Mouse (Mus musculus) liver, embryonic 11.5 days (tissue): ENCODE data around the gene Ppp1r13l. TPM values are rescaled to one million over a fixed set of nuclear protein-coding genes. Genes with fewer than 3 reads are reported as not detected.
A peak's percentile ranks its signal among the peaks of the same experiment; 100 is the strongest.

Experiments
- ATAC-seq: fragments of 200-750 bp; cut with Nextera tagmentation; replicated peaks from 2 replicates; pipeline ENCODE4 v1.8.0; 2017; ENCODE audit warnings: moderate number of reproducible peaks, mild to moderate bottlenecking, moderate TSS enrichment, moderate library complexity; ENCODE audit not compliant: low FRiP score
- DNase-seq: peaks from one replicate; pipeline ENCODE4 v3.0.0-alpha.2; 2017; ENCODE audit warnings: low spot score
- H3K27ac ChIP-seq: fragments of 300-500 bp; sonication (generic); 2 replicates; pipeline ENCODE4 v1.5.1; 2014; ENCODE audit warnings: mild to moderate bottlenecking, low read depth, low read length, control low read depth
- H3K27me3 ChIP-seq: fragments of 300-500 bp; sonication (generic); replicated peaks from 2 replicates; pipeline ENCODE4 v1.6.1; 2014; ENCODE audit warnings: low read length, mixed read lengths; ENCODE audit not compliant: control insufficient read depth, insufficient read depth
- H3K36me3 ChIP-seq: fragments of 300-500 bp; sonication (generic); 2 replicates; pipeline ENCODE4 v1.6.1; 2014; ENCODE audit warnings: mild to moderate bottlenecking, low read length, moderate library complexity, mixed read lengths; ENCODE audit not compliant: control insufficient read depth, insufficient read depth
- H3K4me1 ChIP-seq: fragments of 300-500 bp; sonication (generic); replicated peaks from 2 replicates; pipeline ENCODE4 v1.6.1; 2014; ENCODE audit warnings: low read length, mixed read lengths; ENCODE audit not compliant: control insufficient read depth, insufficient read depth
- H3K4me2 ChIP-seq: fragments of 300-500 bp; sonication (generic); 2 replicates; pipeline ENCODE4 v1.6.1; 2014; ENCODE audit warnings: mild to moderate bottlenecking, control low read depth, moderate library complexity
- H3K4me3 ChIP-seq: fragments of 300-500 bp; sonication (generic); 2 replicates; pipeline ENCODE4 v1.5.1; 2014; ENCODE audit warnings: low read depth, low read length, control low read depth
- H3K9ac ChIP-seq: fragments of 300-500 bp; sonication (generic); 2 replicates; pipeline ENCODE4 v1.6.1; 2014; ENCODE audit warnings: low read depth, low read length, control low read depth
- H3K9me3 ChIP-seq: fragments of 300-500 bp; sonication (generic); 2 replicates; pipeline ENCODE4 v1.6.1; 2016; ENCODE audit warnings: low read length, inconsistent platforms, mixed read lengths; ENCODE audit not compliant: control insufficient read depth
- WGBS: fragments of 180-500 bp; shearing (Covaris S2); extraction: QIAGEN DNeasy Blood & Tissue Kit; methylation state at CpG from one replicate; pipeline ENCODE4 v1.1.7; 2014; 5-methylcytosine and 5-hydroxymethylcytosine counted together
- polyA plus RNA-seq: library from polyadenylated mRNA; unstranded; fragments of >200 nt; fragmentation: Nextera tagmentation; extraction: Ambion mirVana; gene quantifications from 2 replicates; pipeline ENCODE4 v1.2.1, GENCODE M21; 2014

The Ppp1r13l gene
- polyA plus RNA-seq, 1 experiment from 2014 or later: 3.9 TPM

- ATAC-seq (peak; percentile 61), DNase-seq (peak; percentile 87)
- H3K4me2 ChIP-seq: peak overlapping the region; percentile 55
- peaks cover 10% of the 10 kb centered on the region for H3K4me1 ChIP-seq
- H3K4me3 ChIP-seq: 0 out of 2 replicates have a peak overlapping the region, but pooled peaks have one; percentile 3
- peaks cover 47% of the 10 kb centered on the region for H3K27me3 ChIP-seq
- WGBS: 3% methylated on average over 19 of the region's 19 CpGs
- H3K36me3 ChIP-seq: no peaks in the 10 kb centered on the region
- peaks cover 6% of the 10 kb centered on the region for H3K9me3 ChIP-seq
- 0 out of 2 replicates have a peak overlapping the region, but pooled peaks have one; percentile 28 for H3K9ac ChIP-seq
- H3K27ac ChIP-seq: no peak overlapping the region
Observed at GRCm38 (mm10) chr7:19405417-19405816, 45.9 kb downstream of the Ppp1r13l start.

DNA sequence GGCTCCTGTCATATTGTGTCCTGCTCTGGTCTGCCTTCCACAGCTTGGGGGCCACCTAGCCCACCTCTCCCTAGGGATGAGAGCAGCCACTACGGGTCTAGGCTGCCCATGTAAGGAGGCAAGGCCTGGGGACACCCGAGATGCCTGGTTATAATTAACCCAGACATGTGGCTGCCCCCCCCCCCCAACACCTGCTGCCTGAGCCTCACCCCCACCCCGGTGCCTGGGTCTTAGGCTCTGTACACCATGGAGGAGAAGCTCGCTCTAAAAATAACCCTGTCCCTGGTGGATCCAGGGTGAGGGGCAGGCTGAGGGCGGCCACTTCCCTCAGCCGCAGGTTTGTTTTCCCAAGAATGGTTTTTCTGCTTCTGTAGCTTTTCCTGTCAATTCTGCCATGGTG, 50.2 kb downstream of the Ppp1r13l start:
- no peaks in the 10 kb centered on the region for H3K36me3 ChIP-seq
- ATAC-seq (no peak), DNase-seq (no peak)
- no peaks in the 10 kb centered on the region for H3K4me1 ChIP-seq
- H3K4me3 ChIP-seq: no peak overlapping the region
- no peak overlapping the region for H3K9ac ChIP-seq
- H3K27ac ChIP-seq: no peak overlapping the region
- H3K9me3 ChIP-seq: no peaks in the 10 kb centered on the region
- H3K27me3 ChIP-seq: peaks cover 8% of the 10 kb centered on the region
- WGBS: 62% methylated on average over 6 of the region's 6 CpGs
- no peak overlapping the region for H3K4me2 ChIP-seq

GRCm38 (mm10) chr7:19410766-19411344, 51.3 kb downstream of the Ppp1r13l start:
- H3K27ac ChIP-seq: no peak overlapping the region

GRCm38 (mm10) chr7:19411783-19412182, 52.2 kb downstream of the Ppp1r13l start:
- H3K27me3 ChIP-seq: peaks cover 22% of the 10 kb centered on the region
- H3K4me1 ChIP-seq: no peaks in the 10 kb centered on the region
- ATAC-seq (no peak), DNase-seq (no peak)
- H3K4me2 ChIP-seq: no peak overlapping the region
- no peak overlapping the region for H3K9ac ChIP-seq
- H3K27ac ChIP-seq: no peak overlapping the region
- H3K9me3 ChIP-seq: no peaks in the 10 kb centered on the region
- H3K36me3 ChIP-seq: no peaks in the 10 kb centered on the region
- WGBS: 80% methylated on average over 5 of the region's 5 CpGs
- no peak overlapping the region for H3K4me3 ChIP-seq

More at GRCm38 (mm10) chr7:19410766-19411344, 51.3 kb downstream of the Ppp1r13l start:
- Histone ChIP-seq H3K4me2 (no peak overlapping the region), H3K27me3 (peaks cover 14% of the 10 kb centered on the region), H3K4me3 (no peak overlapping the region), H3K36me3 (no peaks in the 10 kb centered on the region), H3K9me3 (no peaks in the 10 kb centered on the region), H3K4me1 (no peaks in the 10 kb centered on the region), H3K9ac (no peak overlapping the region)
- DNase-seq: no peak
- WGBS: 77% methylated on average over 11 of the region's 11 CpGs
- ATAC-seq: no peak

- Histone ChIP-seq H3K27me3 (peaks cover 27% of the 10 kb centered on the region), H3K9ac (no peak overlapping the region), H3K4me2 (no peak overlapping the region), H3K36me3 (no peaks in the 10 kb centered on the region), H3K4me3 (no peak overlapping the region), H3K27ac (no peak overlapping the region), H3K9me3 (no peaks in the 10 kb centered on the region), H3K4me1 (no peaks in the 10 kb centered on the region)
- ATAC-seq: no peak
- DNase-seq: no peak
- 76% methylated on average over 3 of the region's 3 CpGs for WGBS
Observed at GRCm38 (mm10) chr7:19413525-19413924, 54.0 kb downstream of the Ppp1r13l start.

DNA sequence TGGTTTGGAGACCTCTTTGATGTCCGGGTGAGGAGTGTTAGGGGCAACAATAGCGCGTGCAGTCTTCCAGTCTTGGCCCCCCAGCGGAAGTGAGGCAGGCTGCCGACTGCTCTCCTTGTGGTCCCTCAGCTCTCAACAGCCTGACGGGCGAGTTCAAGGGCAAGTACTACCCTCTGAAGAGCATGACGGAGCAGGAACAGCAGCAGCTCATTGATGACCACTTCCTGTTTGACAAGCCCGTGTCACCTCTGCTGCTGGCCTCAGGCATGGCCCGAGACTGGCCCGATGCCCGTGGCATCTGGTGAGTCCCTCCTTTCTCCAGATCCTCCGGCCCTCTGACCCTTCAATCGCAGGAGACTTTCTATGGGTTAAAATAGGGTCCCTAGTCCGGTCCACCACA, 57.0 kb downstream of the Ppp1r13l start:
- no peak overlapping the region for H3K4me3 ChIP-seq
- H3K4me1 ChIP-seq: peaks cover 5% of the 10 kb centered on the region; the same call in 1 of the 2 replicates
- ATAC-seq (no peak), DNase-seq (no peak)
- H3K9me3 ChIP-seq: no peaks in the 10 kb centered on the region
- no peak overlapping the region for H3K9ac ChIP-seq
- H3K4me2 ChIP-seq: no peak overlapping the region
- 52% methylated on average over 15 of the region's 15 CpGs for WGBS
- H3K27ac ChIP-seq: no peak overlapping the region
- H3K36me3 ChIP-seq: no peaks in the 10 kb centered on the region
- H3K27me3 ChIP-seq: peaks cover 51% of the 10 kb centered on the region

DNA sequence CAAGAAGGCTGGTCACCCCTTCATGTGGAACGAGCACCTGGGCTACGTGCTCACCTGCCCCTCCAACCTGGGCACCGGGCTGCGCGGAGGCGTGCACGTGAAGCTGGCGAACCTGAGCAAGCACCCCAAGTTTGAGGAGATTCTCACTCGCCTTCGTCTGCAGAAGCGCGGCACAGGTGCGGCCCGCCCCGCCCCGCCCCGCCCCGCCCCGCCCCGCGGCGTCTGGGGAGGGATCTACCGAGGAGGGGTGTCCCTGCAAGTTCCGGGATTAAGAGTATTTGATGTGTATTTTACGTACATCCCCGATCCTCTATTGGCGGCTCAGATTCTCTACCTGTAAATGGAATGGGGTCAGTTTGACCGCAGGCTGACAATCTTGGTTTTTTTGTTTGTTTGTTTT, 60.6 kb downstream of the Ppp1r13l start:
- peaks cover 45% of the 10 kb centered on the region for H3K27me3 ChIP-seq
- H3K9ac ChIP-seq: no peak overlapping the region
- H3K4me2 ChIP-seq: no peak overlapping the region
- H3K36me3 ChIP-seq: no peaks in the 10 kb centered on the region
- H3K4me3 ChIP-seq: no peak overlapping the region
- no peak for DNase-seq
- ATAC-seq: no peak
- H3K4me1 ChIP-seq: peaks cover 5% of the 10 kb centered on the region; the same call in 1 of the 2 replicates
- 5% methylated on average over 28 of the region's 28 CpGs for WGBS
- no peak overlapping the region for H3K27ac ChIP-seq
- H3K9me3 ChIP-seq: no peaks in the 10 kb centered on the region

- H3K27me3 ChIP-seq: peaks cover 36% of the 10 kb centered on the region
Observed at GRCm38 (mm10) chr7:19420821-19421636, 61.5 kb downstream of the Ppp1r13l start.

More at GRCm38 (mm10) chr7:19420821-19421636, 61.5 kb downstream of the Ppp1r13l start:
- DNase-seq (peak; percentile 80), ATAC-seq (peak; percentile 96)
- H3K4me1 ChIP-seq: peaks cover 5% of the 10 kb centered on the region; the same call in 1 of the 2 replicates
- peak overlapping the region; percentile 67 for H3K4me2 ChIP-seq
- WGBS: 11% methylated on average over 43 of the region's 43 CpGs
- H3K36me3 ChIP-seq: peaks cover 3% of the 10 kb centered on the region; the same call in 1 of the 2 replicates
- no peaks in the 10 kb centered on the region for H3K9me3 ChIP-seq
- H3K4me3 ChIP-seq: peak overlapping the region; percentile 39
- H3K27ac ChIP-seq: no peak overlapping the region
- H3K9ac ChIP-seq: no peak overlapping the region
